In the genomic region with DNA sequence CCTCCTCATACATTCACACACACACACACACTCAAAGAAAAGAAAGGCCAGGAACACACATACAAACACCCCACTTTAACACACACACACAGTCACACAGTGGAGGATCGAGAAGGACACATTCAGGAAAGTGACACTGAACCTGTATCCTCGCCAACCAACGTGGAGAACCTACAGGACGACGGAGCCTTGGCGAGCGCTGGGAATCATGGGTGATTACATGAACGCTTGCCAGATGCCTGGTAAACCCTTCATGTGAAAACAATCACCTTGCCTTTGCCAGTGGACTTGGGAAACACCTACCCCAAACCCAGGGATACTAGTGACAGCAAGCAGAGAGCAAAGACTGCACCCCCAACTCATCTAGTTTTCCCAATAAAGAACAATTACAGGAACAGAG, we compare ENCODE assay signal across 21 mouse cellular contexts.
DNase-seq lines count a peak whose midpoint lies in the region; ATAC-seq lines count a peak whose summit lies in the region.
"Had no signal": no experiment of that assay in that cellular context is flagged by ENCODE, and none has a peak within 500 bp of the region (broad histone marks: within the 10 kb centered on the region; RNA-seq: fewer than 3 reads in every experiment).

No protein-coding gene starts in this region.

- H3K27me3 ChIP-seq in limb, embryonic 13.5 days = peaks cover 48% of the 10 kb centered on the region
- H3K27me3 ChIP-seq in midbrain, embryonic 13.5 days = peaks cover 5% of the 10 kb centered on the region; the same call in 1 of the 2 replicates

- H3K4me3 ChIP-seq in limb, embryonic 13.5 days = no peak overlapping the region
- H3K4me3 ChIP-seq in midbrain, embryonic 13.5 days (replicated peaks) = no peak overlapping the region
- H3K4me3 ChIP-seq: embryonic facial prominence, embryonic 13.5 days; embryonic facial prominence, embryonic 15.5 days; erythroblast, embryonic 14.5 days; forebrain, embryonic 10.5 days; forebrain, embryonic 12.5 days had no signal

- H3K9ac ChIP-seq in limb, embryonic 13.5 days = no peak overlapping the region
- no peak overlapping the region for H3K9ac ChIP-seq in midbrain, embryonic 13.5 days (replicated peaks)
- H3K9ac ChIP-seq: embryonic facial prominence, embryonic 13.5 days; embryonic facial prominence, embryonic 15.5 days; forebrain, embryonic 12.5 days had no signal

- intact Hi-C loops in left cerebral cortex, postnatal 4 days (cut with DNase I) = no loop called here
- intact Hi-C loops in left cerebral cortex, postnatal 10 days (cut with DNase I) = no loop called here

- no peaks in the 10 kb centered on the region for H3K9me3 ChIP-seq in limb, embryonic 13.5 days
- no peaks in the 10 kb centered on the region for H3K9me3 ChIP-seq in midbrain, embryonic 13.5 days
- H3K9me3 ChIP-seq: embryonic facial prominence, embryonic 13.5 days; embryonic facial prominence, embryonic 15.5 days; forebrain, embryonic 10.5 days; forebrain, embryonic 12.5 days had no signal

- H3K27ac ChIP-seq in limb, embryonic 13.5 days = no peak overlapping the region
- H3K27ac ChIP-seq in midbrain, embryonic 13.5 days = no peak overlapping the region
- H3K27ac ChIP-seq: embryonic facial prominence, embryonic 13.5 days; embryonic facial prominence, embryonic 15.5 days; forebrain, embryonic 10.5 days; forebrain, embryonic 12.5 days had no signal

- peaks cover 46% of the 10 kb centered on the region for H3K4me1 ChIP-seq in limb, embryonic 13.5 days
- peaks cover 17% of the 10 kb centered on the region for H3K4me1 ChIP-seq in midbrain, embryonic 13.5 days (replicated peaks)

- H3K36me3 ChIP-seq in limb, embryonic 13.5 days = no peaks in the 10 kb centered on the region
- H3K36me3 ChIP-seq in midbrain, embryonic 13.5 days = no peaks in the 10 kb centered on the region
- H3K36me3 ChIP-seq: embryonic facial prominence, embryonic 13.5 days; embryonic facial prominence, embryonic 15.5 days; forebrain, embryonic 10.5 days; forebrain, embryonic 12.5 days had no signal

- no peak; the same call in 1 of the 2 replicates for ATAC-seq in limb, embryonic 13.5 days (ENCODE audit: low FRiP score, low read depth)
- no peak for ATAC-seq in granulocyte monocyte progenitor cell, adult 5-6 weeks (replicated peaks; ENCODE audit: poor library complexity, severe bottlenecking)
- no peak for ATAC-seq in midbrain, embryonic 13.5 days
- ATAC-seq: forebrain, embryonic 14.5 days; forebrain, embryonic 16.5 days had no signal

- DNase-seq in left cerebral cortex, postnatal 4 days = peak; percentile 27
- no peak for DNase-seq in left cerebral cortex, postnatal 10 days (ENCODE audit: extremely low spot score in 1 of 2, low spot score in 2 of 2)
- DNase-seq: adrenal gland, adult 2 months; adrenal gland, postnatal 10 days; adrenal gland, postnatal 25 days; cerebellum, adult 11 months; cerebellum, adult 18-20 months; cerebellum, adult 9-10 months; cerebellum, postnatal 14 days; cerebellum, postnatal 36 days; embryo, embryonic 11 days had no signal

- peak overlapping the region; percentile 27; the same call in 1 of the 2 replicates for H3K4me2 ChIP-seq in limb, embryonic 13.5 days (replicated peaks)
- no peak overlapping the region for H3K4me2 ChIP-seq in midbrain, embryonic 13.5 days (replicated peaks)
- H3K4me2 ChIP-seq: embryonic facial prominence, embryonic 13.5 days; embryonic facial prominence, embryonic 15.5 days; forebrain, embryonic 12.5 days had no signal

- WGBS in limb, embryonic 13.5 days = 52% methylated on average over 8 of the region's 8 CpGs
- WGBS in midbrain, embryonic 13.5 days = 91% methylated on average over 8 of the region's 8 CpGs
